Mouse (Mus musculus): Measurements from ENCODE around the gene Smyd3.
"Not testable (repeated sequence)": the region's sequence is repeated elsewhere in the genome, so short reads cannot be mapped to it uniquely, and the experiment has no call there.

Smyd3 gene

DNA sequence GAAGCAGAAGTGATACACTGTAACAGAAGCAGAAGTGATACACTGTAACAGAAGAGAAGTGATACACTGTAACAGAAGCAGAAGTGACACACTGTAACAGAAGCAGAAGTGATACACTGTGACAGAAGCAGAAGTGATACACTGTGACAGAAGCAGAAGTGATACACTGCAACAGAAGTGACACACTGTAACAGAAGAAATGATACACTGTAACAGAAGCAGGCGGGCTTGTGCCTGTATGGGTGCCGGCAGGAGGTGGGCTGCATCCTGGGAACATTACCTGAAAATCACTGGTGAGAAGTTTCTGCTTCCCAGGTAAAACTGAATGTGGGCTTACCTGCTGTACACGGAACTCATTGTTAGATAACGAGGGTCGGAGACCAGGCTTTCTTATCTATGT is 353.6 kb downstream of the Smyd3 start:
- not testable (repeated sequence) for DNase-seq (ENCODE audit: low spot score)

DNA sequence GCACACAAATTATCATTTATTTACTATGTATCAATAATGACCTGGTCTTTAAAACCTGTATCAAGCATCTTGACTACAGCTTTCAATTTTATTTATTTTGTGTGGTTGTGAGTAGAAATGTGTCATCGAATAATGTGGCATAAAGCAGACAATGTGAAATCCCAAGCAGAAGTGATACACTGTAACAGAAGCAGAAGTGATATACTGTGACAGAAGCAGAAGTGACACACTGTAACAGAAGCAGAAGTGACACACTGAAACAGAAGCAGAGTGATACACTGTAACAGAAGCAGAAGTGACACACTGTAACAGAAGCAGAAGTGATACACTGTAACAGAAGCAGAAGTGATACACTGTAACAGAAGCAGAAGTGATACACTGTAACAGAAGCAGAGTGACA is 355.1 kb downstream of the Smyd3 start:
- not testable (repeated sequence) for DNase-seq (ENCODE audit: low spot score)

DNA sequence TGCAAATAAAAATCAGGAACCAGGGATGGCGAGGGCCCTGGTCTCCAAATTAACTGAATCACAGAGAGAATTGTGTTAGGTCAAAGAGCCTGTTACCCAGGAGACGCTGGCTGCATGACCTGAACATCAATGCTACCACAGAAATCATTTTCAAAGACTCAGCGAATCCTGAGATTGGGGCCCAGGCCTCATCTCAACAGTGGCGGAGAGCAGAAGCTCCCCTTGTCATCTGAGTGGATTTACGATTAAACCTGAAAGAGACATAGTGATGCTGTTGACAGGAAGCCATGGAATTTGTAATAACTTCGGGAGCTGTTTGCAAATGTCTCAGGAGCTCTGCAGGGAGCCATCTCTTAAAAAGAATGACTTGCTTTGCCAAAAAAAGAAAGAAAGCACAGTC is 355.9 kb downstream of the Smyd3 start:
- DNase-seq (ENCODE audit: low spot score) = no peak

DNA sequence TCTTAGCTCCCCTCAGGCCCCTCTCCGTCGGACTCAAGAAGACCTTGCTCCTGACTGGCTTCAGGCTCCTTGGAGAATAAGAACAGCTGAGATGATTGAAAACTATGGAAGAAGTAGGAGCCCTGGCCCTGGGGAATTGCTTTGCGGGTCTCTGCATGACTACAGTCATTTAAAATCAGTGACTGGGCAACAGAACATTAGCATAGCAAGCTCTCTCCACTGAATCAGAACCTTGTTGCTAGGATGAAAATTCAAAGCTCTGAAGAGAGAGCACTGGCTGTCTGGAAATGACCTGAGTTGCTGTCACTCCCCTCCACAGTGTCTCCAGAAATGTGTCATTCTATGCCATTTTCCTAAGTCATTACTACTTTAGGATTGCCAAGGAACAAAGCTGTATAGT is 357.1 kb downstream of the Smyd3 start:
- no peak for DNase-seq (ENCODE audit: low spot score)

DNA sequence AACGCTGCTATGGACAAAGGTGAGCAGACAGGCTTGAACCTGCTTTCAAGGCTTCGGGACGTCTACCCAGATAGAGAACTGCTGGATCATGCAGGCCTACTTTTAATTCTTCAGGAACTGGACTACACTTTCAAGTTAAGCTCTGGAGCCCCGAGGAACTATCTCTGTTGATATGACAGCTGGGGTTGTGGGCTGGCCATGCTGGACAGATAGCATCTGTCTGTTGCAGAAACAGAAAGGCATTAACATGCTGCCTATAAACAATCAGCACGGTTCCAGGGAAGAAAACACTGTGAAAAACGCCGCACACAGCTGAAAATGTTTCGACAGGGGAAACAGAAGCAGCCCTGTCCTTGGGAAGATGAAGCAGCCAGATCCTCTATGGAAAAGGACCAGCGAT is 365.5 kb downstream of the Smyd3 start:
- DNase-seq (ENCODE audit: low spot score) = no peak

DNA sequence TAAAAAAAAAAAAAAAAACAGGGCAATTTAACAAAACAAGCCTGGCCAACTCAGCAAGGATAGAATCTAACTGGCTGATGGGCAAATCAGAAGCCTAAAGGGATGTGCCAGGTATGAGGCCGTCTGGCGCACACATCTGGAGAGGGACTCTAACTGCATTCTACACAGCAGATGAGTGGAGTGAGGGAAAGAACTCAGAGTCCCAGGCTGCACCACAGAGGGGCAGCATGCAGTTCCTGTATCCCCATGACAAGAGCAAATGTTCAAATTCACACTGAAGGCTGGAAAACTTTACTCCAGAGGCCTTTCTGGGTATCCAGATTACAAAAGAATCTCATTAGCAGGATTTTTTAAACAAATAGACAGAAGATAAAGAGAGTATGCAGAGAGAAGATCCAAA is 366.6 kb downstream of the Smyd3 start:
- DNase-seq (ENCODE audit: low spot score) = no peak

DNA sequence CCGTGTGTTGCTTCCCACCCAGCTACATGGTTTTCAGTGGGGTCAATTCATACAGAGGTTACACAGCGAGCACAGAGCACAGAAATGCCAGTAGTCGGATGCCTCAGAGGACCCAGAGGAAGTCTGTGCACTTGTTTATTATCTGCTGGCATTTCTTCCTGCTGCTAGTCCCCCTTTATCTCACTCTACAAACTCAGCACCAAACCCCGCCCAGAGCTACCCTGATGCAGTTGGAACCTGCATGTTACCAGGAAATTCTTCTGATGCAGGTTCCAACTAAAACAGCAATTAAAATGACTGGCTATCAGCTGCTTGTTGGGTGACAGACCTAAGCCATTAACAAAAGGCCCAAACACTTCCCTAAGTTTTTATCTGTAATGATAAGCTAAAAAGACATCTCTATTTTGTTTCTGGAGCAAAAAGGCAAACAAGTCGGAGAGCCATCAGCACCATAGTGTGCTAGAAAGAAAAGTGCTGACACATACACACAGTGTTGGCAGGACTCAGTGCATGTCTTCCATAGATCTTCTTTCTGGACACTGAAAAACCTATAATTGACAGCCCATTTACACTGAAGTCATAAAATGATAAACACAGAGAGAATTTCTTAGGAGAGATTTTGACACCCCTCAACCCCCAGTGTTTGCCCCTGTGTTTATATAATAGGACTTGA is 368.2 kb downstream of the Smyd3 start:
- no peak for DNase-seq (ENCODE audit: low spot score)

DNA sequence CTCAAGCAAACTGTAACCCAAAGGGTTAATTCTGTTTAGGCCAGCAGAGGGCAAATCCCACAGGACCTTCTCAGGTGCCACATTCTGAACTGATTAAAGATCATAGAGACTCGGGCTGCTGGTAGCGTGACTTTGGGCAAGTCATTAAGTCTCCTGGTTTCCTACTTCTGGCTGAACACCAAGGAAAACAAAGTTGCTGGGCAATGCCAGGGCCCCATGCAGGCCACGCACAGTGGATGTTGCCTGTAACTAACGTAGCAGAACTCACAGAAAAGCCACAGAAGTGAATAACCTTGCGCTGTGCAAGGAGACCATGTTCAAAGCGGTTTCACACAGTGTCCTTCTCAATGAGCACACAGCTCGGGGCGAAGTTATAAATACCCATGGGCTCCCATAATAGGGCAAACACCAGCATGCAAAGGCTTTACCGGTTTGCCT is 371.1 kb downstream of the Smyd3 start:
- DNase-seq (ENCODE audit: low spot score) = peak; percentile 31

DNA sequence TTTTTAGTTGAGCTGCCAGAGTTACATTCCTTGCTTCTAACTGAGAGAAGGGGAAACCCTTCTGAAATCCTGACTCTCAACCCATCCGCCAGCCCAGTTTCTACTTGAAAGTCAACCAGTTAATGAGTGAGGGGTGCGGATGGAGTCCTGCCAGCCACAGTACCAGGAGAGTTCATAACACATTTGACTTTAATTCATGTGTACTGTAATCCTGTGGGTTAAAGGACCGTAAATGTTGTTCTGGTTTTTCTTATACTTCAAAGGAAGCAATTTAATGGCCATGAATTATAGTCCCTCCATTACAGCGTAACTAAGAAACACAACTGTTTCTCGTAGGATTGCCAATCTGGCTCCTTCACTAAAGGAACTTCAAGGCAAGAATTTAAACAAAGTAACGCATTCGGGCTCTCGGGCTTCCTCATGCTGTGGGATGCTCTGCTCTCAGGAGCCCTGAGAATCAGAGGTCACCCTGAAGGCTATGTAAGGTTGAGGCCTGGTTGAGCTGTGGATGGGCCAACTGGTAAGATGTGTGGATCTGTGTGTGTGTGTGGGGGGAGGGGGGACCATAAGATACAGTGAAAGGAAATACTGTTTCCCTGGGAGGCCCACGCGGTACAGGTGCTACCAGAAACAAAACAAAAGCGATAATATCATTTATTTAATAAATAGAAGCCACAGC is 374.5 kb downstream of the Smyd3 start:
- no peak for DNase-seq (ENCODE audit: low spot score)

DNA sequence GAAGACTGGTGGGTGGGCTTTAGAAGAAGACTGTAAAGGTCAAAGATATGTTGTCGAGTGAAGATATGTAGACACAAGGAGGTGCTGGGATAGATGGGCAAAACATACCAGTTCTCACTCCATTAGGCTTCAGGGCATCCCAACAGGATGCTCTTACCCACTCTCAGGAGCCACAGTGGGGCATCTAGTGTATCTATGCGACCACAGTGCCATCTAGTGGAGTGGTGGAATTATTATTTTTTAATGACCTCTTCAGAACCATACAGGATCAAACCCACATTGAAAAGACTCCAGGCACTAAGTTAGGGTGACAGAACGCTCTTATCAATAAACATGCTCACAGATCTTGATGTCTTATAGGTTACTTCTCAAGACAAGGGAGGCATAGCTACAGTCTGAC is 375.7 kb downstream of the Smyd3 start:
- peak; percentile 65 for DNase-seq (ENCODE audit: low spot score)

DNA sequence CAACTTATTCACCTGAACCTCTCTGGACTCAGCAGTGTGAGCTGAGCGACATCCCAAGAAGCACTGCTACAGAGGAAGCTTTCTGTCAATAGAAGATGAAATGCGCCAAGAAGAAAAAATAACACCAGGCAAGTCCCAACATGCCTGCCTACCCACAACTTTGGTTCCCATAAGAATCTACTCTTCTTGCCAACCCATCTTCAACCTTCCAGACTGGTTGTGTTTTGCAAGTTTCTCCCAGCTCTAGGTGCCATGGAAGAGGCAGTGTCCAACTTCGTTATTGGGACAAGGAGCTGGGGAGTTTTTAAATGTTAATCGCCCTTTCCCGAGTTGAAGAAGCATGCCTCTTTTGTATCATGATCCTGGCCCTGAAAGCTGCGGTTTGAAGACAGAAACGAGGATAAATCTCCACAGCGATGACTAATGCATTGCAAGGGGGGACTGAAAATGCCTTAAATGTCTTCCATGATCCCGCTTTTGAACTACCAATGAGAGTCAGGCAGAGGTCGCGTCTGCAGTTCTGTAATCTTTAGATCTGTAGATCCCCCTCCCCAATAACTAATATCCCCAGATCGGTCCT is 376.7 kb downstream of the Smyd3 start:
- DNase-seq (ENCODE audit: low spot score) = no peak

DNA sequence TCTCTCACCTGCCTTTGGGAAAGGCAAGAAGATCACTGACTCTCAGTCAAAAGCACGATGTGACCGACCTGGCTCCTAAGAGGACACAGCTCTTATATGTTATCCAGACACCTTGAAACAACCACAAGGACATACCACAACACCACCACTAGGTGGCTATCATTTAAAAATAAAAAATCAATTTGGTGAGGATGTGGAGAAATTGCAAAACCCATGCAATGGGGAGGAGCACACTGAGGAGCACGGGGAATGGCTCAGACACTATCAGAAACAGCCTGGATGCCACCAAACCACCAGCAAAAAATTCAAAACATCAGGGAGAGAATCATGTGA is 380.7 kb downstream of the Smyd3 start:
- peak; percentile 5 for DNase-seq (ENCODE audit: low spot score)

DNA sequence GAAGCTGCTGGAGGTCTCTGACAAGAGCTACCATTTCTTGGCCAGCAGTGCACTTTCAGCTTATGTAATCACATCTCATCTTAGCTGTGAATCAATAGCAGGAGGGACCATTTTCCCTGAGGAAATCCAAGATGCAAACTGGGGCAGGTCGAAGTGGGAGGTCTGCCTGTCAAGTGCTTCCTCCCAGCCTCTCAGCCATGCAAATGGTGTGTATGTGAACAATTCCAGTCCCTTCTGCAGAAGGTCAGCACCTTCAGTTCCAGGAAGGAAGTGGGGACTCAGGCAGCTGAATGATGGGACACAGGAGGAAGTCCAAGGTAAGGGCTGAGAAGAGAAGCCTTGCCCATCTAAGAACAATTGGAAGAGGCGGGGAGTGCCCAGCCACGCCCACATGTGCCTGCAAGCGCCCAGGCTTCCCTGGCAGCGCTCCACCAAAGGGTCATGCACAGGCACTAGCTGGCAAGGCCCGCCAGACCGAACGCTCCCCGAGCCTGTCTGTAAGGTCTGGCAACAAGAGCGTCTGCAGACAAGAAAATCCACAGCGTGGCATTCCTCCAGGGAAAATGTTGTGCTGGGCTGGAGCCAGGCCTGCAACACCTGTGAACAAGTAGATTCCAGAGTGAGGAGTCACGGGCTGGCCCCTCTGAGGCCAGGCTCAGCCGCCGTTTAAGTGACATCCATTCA is 381.2 kb downstream of the Smyd3 start:
- no peak for DNase-seq (ENCODE audit: low spot score)

DNA sequence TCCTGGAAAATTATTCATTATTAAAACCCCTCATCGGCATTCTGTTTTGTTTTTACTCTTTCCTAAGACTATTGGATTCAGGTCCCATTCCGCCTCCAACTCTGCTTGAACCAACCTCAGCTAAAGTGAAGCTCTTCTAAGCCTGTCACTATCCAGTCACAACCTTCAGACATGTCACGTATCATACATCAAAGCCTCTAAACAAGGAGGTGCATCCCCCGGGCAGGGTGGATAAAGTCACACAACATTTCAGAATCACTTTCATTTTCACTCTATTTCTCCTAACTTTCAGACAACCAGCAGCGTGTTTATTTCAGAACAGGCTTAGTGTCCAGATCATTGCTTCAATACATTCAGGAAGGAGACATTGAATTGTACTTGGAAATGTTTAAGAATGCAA is 387.8 kb downstream of the Smyd3 start:
- DNase-seq (ENCODE audit: low spot score) = no peak

DNA sequence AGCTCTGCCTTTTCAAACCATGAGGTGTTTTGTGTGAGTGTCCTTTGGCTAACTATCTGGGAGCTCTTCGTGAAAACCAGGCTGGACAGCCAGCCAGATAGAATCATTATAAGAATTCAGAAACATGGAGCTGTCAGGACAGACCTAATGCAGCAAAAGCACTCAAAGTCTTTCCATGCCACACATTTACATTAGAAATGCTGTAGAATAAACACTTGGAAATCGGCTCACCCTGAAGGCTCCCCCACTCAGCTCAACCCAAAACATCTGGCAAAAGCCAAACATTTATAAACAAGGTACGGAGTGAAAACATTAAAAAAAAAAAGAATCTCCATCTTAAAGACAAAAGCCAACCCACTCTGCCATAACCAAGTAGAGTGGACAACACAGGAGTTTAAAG is 391.6 kb downstream of the Smyd3 start:
- DNase-seq (ENCODE audit: low spot score) = no peak

DNA sequence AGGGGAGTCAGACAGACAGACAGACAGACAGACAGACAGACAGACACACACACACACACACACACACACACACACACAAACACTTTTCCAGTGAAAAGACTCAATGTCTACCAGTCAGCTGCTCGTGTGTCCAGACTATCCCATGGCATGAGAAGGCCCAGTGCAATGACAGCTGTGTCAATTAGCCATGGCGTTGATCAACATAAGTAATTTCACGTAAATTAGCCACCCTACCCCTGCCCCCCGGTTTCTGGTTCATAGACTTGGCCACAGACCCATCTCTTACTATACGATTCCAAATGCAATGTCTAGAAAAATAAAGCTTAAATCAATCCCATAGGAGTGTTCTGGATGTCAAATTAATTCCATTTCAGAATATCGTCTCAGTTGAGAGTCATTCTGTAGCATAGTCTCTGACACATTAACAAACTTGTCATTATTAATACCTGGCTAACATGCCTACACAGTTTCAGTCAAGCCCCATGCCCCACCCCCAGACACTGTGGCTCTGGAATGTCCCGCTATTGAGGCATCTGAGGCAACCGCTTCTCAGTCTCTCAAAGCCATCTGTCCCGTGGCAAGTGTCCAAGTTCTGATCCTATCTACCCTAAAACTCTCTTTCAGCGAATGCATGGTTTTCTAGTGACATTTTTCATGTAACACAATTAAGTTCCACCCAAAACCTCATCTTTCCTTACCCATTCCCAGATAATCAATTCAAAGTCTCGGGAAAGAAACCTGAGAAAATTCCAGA is 395.2 kb downstream of the Smyd3 start:
- DNase-seq (ENCODE audit: low spot score) = no peak

DNA sequence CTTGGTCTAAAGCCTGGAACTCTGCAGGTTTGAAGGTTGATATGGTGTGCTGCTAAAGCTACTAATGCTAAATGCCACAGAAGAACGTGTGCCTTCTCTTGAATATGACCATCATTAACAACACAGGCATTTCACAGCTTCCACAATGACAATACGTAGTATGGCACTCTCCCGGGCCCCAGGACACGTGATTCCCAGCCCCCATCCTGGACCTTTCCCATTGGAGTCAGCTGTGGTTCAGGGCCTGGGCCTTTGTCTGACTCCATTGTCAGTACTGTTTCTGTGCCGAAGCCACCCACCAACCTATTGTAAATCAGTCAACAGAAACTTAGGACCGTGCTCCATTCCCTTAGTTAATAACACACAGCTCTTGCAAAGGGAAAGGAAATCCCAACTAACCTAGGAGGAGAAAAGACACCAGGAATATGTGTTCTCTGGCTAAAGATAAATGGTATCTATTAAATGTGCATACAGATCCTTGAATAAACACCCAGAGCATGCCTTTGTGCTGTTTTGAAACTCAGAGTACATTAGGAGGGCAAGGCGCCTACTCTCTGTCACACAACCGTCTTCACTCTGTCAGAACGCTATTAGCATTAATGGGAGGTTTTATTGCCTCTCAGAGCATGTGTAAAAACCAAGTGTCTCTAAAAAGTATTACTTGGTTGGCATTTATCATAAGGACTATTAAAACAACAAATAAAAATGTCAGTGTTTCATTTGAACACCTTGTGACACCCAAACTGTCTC is 397.4 kb downstream of the Smyd3 start:
- no peak for DNase-seq (ENCODE audit: low spot score)

DNA sequence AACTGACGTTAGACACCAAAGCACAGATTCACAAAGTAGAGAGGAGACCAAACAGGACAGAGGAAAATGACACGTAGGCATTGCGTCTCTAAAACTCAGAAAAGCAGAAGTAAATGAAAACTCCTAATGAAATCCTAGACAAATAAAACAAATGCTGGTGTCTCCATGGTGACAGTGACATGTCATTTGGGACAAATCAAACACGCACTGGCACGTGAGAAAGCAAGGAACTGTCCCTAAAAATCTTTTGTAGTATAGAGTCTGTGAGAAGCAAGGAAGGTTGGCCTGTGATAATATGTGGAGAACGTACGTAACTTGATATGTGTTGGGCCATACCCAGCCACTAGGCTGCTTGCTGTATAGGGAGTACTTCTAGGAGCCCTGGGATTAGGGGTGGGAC is 399.2 kb downstream of the Smyd3 start:
- DNase-seq (ENCODE audit: low spot score) = no peak

DNA sequence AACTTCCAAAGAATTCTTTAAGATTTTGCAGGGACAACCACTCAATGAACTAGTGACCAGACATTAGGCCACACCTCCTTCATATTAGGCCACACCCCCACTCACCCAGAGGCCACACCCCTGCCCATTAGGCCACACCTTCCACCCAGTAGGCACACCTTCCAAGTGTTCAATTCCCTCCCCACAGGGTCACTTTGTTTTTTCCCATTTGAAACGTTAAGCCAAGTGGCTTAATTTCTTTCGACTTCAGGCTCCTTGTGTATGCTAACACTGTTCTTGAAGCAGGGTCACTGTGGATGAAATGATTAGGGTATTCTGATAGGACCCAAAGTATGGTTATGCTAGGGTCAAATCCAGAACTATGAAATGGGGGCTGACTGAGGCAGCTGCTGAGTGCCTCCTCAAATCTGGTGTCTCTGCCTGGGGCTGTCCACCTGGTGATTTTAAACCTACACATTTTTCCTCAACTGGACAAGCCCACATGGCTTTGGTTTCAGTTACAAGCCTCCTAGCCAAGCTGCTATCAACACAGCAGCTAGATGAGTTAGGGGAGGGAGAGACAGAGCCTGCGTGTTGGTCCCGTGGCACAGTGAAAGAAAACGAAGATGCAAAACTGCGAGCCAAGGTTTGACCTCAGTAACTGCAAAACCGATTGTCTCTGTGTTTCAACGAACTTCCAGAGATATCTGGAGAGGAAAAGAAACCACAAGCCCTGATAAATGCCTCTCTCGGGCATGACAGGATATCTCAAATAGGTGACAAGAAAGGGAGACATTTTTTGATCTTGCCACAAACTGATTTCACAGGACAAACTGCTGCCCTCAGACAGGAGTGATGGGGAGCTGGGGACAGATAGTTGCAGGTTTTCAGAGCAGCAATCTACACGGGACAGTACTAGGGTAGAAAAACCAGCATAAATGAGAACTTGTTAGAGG is 400.8 kb downstream of the Smyd3 start:
- no peak for DNase-seq (ENCODE audit: low spot score)

DNA sequence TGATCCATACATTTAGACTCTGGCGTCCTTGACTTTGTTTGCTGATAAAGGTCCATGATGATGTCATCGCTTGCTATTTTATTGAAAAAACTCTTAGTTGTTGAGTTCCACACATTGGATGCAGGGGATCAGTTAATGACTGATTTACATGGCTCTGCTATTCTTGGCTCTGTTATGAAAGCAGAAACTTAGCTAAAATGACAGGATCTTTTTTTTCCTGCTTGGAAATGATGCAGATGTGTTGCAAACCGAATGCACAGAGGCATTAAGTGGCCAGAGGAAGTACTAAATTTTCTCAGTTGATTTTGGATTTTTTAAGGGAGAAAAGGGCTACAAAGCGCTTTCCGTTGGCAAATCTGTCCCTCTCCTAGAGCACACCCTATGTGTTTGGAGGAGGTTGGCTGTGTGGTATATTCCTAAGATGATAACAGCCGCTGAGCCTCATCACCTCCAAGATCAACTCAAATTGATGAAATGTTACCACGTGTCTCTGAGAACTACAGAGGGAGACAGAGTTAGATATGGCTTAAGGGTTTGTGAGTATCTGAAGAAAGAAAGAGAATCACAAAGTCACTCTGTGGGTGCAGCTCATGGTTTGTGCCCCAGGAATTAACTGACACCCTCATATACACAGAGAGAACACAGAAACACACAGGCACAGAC is 402.9 kb downstream of the Smyd3 start:
- DNase-seq (ENCODE audit: low spot score) = no peak

Data from adipocyte (in vitro differentiated cells).